Mouse (Mus musculus) bone marrow, adult 2 months (tissue): ENCODE data around the gene Bcdin3d.

ENCODE experiments used
- CTCF ChIP-seq: fragments of 200-500 bp; IDR thresholded peaks from 2 replicates; pipeline ENCODE4 v1.5.1; 2011; ENCODE audit warnings: low read length, control low read depth; ENCODE audit not compliant: control insufficient read depth, insufficient read depth
- POLR2A ChIP-seq: fragments of 200-500 bp; IDR thresholded peaks from 2 replicates; pipeline ENCODE4 v1.6.1; 2011; ENCODE audit warnings: low read depth, mild to moderate bottlenecking, control low read depth, low read length, borderline replicate concordance; ENCODE audit not compliant: control insufficient read depth

DNA sequence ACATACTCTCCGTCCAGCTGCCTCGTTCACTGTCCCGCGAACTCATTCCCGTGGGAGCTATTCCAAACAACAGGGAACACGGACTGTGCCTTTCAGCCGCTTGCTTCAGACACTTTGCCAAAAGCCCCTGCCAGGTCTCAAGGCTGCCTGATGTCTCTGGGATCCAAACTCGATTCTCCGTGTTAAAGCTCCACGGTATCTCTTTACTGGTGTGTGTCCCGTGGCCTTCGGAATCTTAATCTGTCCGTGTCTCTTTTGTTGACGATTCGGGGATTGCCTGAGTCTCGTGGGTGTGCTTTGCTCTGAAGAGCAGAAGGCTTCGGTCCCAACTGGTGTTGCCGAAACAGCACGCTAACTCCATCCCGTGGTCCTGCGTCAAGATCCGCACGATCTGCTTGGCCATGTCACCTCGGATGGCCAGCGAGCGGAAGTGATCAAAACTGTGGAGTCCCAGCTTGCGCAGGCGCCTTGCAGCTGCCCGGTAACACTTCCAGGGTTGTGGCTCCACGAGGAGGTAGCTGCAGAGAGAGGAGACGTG is 4.2 kb downstream of the Bcdin3d start:
- TF ChIP-seq CTCF, result no peak
- no peak for TF ChIP-seq POLR2A
